In genomic region chr8:83062276-83062675, GRCm38 (mm10) we compare ENCODE assay signal across 20 mouse cellular contexts.
"Had no signal": no experiment of that assay in that cellular context is flagged by ENCODE, and none has a peak within 500 bp of the region (broad histone marks: within the 10 kb centered on the region; RNA-seq: fewer than 3 reads in every experiment).

No protein-coding gene starts in this region.

- H3K4me3 ChIP-seq: heart, embryonic 13.5 days; heart, embryonic 15.5 days; hindbrain, embryonic 13.5 days; hindbrain, embryonic 15.5 days; layer of hippocampus, adult 2 months; left cerebral cortex, adult 2 months; limb, embryonic 10.5 days; limb, embryonic 12.5 days; liver, embryonic 13.5 days; liver, embryonic 15.5 days had no signal

- H3K4me1 ChIP-seq: hindbrain, embryonic 15.5 days; liver, embryonic 13.5 days; liver, embryonic 15.5 days had no signal

- H3K27ac ChIP-seq: heart, embryonic 13.5 days; heart, embryonic 15.5 days; hindbrain, embryonic 13.5 days; hindbrain, embryonic 15.5 days; hindbrain, postnatal 0 days; layer of hippocampus, adult 2 months; left cerebral cortex, adult 2 months; limb, embryonic 10.5 days; limb, embryonic 12.5 days; liver, embryonic 13.5 days; liver, embryonic 15.5 days had no signal

- H3K9me3 ChIP-seq: heart, embryonic 13.5 days; heart, embryonic 15.5 days; hindbrain, embryonic 13.5 days; hindbrain, embryonic 15.5 days; limb, embryonic 10.5 days; limb, embryonic 12.5 days; liver, embryonic 13.5 days; liver, embryonic 15.5 days had no signal

- H3K36me3 ChIP-seq: heart, embryonic 13.5 days; heart, embryonic 15.5 days; hindbrain, embryonic 13.5 days; hindbrain, embryonic 15.5 days; limb, embryonic 10.5 days; limb, embryonic 12.5 days; liver, embryonic 13.5 days; liver, embryonic 15.5 days had no signal

- H3K27me3 ChIP-seq: heart, embryonic 13.5 days; heart, embryonic 15.5 days; hindbrain, embryonic 13.5 days; hindbrain, embryonic 15.5 days; limb, embryonic 12.5 days; liver, embryonic 13.5 days; liver, embryonic 15.5 days had no signal

- DNase-seq: gastrocnemius, postnatal 25 days; heart, adult 18-20 months; heart, postnatal 36 days; kidney, adult 18-20 months; kidney, adult 8-10 months; kidney, postnatal 10 days; kidney, postnatal 25 days; kidney, postnatal 4 days; liver; liver, embryonic 13.5 days had no signal
